Mouse (Mus musculus) lung, adult 2 months (tissue): ENCODE measurements around the gene Adprh.

ENCODE experiments used
- CTCF ChIP-seq: fragments of 200-500 bp; IDR thresholded peaks from 2 replicates; pipeline ENCODE4 v1.5.1; 2011; ENCODE audit warnings: mild to moderate bottlenecking, low read length, control low read depth; ENCODE audit not compliant: insufficient read depth
- POLR2A ChIP-seq: fragments of 200-500 bp; IDR thresholded peaks from 2 replicates; pipeline ENCODE4 v1.6.1; 2011; ENCODE audit warnings: low read depth, mild to moderate bottlenecking, control low read depth, low read length, borderline replicate concordance; ENCODE audit errors: extremely low read depth

GRCm38 (mm10) chr16:38474677-38475286 is 22.3 kb upstream of the Adprh start:
- TF ChIP-seq POLR2A (no peak), CTCF (no peak)
